Mouse (Mus musculus): ENCODE results near the gene Fgfr2.

Fgfr2 gene

DNA sequence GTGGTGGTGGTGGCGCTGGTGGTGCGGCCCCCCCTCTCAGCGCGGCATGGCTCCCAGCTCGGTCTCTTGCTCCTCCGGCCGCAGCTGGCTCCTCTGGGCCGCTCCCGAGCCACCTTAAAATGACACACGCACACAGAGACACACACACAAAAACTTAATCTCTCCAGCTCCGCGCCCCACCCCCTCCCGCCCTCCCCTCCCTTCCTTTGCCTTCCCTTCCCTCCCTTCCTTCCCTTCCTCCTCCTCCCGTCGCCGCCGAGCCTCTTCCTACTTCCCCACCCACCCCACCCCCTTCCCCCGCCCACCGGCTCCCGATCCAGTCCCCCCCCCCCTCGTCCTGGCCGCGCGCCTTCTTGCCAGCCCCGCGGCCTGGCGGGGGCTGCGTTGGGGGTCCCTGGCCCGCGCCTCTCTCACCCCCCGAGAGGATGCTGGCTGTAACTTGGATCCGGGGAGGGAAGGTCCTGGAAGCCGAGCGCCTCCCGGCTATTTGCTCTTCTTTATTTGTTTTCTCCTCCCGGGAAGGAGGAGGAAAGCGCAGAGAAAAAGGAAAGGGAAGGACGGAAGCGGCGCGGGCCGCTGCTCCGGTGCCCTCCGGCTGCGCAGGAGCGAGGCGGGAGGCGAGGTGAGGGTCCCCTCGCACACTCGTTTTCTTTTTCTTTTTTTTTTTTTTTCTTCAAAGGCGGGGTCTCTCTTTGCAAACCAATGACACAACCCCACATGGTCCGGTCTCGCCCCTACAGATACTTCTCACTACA lies at the start of gene Fgfr2:
Gene Fgfr2 (minus strand): TSS at position 107 of the 755 bp plus-strand sequence.
- peak; percentile 5 for DNase-seq (ENCODE audit: low spot score)

DNA sequence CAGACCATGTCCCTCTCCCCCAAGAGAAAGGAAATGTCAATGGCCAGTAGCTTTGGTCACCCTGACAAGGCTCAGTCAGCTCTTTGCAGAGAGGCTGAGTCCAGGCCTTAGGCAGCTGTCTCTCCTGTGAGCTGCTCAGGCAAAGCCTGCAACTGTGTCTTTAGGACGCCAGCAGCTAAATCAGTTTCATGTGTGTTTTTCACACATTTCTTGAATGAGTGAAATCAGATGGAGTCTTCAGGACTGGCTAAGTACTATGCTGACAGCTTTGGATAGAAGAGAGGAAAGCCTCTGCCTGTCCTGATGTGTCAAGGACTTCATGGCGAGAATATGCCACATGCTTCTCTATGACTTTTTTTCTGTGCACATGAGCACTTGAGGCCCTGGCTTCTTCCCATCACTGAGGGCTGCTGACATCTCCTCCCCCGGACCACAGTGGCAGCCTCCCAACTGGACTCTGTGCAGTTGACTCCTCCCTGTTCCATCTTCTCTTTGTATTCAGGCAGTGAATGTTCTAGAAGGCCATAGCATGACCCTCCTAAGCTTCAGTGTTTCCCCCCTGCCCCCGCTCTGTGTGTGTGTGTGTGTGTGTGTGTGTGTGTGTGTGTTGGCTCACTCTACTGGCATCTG lies 48.4 kb upstream of the Fgfr2 start:
- DNase-seq (ENCODE audit: low spot score), result no peak

DNA sequence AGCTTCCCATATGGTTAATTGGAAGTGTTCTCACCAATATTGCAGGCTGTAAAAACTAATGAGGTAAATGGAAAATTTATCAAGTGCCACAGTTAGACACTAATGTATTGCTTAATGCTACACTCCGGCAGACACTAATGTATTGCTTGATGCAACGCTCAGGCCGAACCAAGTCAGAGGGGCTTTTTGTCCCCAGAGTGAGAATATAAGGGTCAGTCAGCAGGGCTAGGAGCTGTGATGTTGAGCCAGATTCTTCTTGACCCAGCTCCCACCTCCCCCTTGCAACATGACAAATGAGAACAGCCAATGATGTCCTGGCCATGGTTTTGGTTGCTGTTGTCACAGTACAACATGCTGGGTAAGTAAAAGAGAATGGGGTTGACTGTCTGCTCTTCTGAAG lies 45.8 kb upstream of the Fgfr2 start:
- no peak for DNase-seq (ENCODE audit: low spot score)

DNA sequence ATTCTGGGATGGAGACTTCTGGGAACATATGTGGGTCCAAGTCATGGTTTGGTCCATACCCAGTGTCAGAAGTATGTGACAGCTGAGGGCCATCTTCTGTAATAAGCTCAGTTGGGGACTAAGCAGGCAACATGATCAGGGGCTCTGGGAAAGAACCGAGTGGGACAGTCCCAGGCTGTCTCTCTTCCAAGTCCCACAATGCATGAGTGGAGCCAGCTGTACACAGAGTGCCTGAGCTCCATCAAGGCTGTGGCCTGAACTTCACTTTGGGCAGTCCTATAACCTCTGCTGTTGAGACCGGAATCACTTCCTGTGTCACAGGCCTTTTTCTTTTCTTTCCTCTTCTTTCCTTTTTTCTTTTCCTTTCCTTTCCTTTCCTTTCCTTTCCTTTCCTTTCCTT lies 44.8 kb upstream of the Fgfr2 start:
- no peak for DNase-seq (ENCODE audit: low spot score)

DNA sequence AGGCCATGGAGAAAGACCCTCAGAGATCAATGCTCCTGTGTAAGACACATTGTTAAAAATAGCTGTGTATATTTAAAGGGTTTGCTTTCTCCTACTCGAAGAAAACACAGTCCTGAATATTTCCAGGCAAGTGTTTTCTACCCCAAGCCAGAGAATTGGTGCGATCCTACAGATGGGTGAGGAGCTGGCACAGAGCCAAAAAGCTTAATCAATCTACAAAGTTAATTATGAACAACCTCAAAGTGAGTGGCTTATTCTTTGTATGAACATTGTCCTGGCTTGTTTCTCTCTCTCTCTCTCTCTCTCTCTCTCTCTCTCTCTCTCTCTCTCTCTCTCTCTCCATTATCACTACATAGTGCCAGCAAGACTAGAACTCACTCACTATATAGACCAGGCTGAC lies 41.6 kb upstream of the Fgfr2 start:
- no peak for DNase-seq (ENCODE audit: low spot score)

DNA sequence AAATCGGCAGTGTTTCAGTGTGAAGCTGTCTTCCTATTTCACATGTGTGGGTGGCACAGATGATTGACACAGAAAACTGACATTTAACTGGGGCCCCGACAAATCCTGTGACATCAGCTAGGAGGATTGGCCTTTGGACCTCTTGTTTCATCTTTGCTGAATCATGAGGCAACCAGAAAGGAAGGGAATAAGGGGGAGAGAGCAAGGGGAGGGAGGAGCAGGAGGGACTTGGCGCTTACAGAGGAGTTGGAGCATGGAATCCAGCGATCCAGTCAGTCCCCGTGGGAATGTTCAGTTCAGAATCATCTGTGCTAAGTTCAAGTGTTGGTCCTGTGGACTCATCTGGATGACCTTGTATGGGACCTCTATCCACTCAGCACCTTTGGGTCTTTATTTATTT lies 39.9 kb upstream of the Fgfr2 start:
- no peak for DNase-seq (ENCODE audit: low spot score)

DNA sequence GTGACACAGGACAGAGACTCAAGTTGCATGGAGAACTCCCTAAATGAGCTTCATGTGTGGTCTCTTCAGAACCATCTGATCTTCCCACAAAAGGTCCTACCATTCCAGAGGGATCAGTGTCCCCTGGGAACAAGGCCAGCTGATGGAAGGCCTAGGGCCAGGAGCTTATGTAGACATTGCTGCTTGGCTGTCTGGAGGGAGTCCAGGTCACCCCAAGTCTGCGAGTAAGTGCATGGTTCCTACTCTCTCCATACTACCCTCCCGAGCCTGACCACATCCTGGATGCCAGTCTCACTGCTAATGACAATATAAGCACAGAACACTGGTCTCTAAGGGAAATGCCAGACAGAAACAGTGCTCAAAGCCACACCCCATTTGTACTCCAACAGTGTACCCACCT lies 39.0 kb upstream of the Fgfr2 start:
- no peak for DNase-seq (ENCODE audit: low spot score)

DNA sequence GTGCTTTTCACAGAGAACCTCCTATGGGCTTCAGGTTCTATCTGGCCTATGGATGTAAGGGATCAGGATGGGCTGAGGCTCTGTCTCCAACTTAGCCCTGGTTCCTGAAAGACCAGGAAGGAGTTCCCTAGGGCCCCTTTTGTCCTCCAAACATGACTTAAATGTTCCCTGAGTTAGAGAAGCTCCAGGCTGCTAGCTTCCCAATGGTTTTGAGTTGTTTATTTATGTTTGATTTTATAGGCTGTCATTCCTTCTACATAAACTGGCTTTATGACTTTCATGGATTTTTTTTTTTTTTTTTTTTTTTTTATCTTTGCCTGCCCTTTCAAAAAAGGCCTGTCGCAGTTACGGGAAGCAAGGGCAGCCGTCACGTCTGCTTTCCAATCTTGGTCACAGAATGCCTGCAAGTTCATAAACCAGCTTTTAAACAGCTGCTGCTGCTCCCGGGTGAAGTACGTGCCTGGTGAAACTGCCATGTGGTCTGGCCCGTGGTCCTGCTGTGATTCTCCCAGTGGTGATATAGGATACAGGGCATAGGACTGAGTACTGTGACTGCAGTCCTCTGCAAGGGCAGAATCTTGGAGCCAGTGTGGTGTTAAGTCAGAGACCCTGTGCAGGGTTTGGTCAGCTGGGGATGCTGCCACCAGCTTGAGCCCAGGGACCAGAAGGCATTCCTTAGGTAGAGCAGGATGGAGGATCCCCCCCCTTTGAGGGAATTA lies 38.4 kb upstream of the Fgfr2 start:
- DNase-seq (ENCODE audit: low spot score), result no peak

DNA sequence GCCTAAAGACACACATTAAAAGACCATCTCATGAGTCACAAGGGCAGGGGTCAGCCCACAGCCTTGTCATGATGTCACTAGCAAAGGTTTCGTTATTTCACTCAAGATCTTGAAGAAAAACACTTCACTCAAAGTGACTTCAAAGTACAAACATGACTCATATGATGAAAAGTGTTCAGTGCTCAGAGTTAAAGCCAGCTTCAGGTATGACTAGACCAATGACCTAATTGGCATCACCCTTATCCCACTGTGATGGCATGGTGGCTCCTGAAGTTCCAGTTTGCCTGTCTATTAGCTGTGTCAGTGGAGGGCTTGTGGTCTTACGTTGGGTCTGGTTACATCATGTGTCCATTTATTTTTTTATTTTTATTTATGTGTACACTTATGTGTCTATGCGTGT lies 36.4 kb upstream of the Fgfr2 start:
- no peak for DNase-seq (ENCODE audit: low spot score)

DNA sequence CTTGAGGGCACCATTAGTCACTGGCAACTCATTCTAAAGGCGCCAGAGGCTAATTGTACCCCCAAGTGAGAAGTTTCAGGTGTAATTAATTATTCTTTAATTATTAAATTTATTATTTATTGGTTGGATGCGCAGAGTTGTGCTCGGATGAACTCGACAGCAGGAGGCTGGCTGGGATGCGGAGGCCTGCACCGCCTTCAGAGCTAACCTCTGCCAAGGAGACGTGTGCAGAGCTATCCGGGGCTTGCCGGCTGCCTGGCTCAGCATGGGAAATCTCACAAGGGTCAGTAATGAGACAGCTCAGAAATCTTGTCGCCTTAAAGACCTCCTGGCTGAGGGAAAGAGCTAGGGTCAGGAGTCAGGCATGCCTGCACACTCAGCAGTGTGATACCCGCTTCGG lies 32.5 kb upstream of the Fgfr2 start:
- DNase-seq (ENCODE audit: low spot score), result no peak

DNA sequence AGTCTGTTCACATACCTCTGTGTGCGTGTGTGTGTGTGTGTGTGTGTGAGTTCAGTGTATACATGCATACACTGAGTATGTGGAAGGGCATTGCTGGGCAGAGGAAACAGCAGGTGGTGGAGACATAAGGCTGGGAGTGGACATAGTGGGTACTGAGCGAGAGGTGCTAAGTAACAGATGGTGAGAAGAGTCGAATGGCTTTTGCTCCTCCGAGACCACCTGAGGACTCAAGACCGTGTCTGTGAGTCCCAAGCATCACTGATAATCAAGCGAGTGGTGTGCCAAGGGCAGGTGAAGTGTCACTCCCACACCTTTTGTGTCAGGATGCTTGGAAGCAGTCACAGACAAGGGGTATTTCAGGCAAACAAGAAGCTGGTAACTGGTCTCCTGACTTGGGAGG lies 31.7 kb upstream of the Fgfr2 start:
- no peak for DNase-seq (ENCODE audit: low spot score)

DNA sequence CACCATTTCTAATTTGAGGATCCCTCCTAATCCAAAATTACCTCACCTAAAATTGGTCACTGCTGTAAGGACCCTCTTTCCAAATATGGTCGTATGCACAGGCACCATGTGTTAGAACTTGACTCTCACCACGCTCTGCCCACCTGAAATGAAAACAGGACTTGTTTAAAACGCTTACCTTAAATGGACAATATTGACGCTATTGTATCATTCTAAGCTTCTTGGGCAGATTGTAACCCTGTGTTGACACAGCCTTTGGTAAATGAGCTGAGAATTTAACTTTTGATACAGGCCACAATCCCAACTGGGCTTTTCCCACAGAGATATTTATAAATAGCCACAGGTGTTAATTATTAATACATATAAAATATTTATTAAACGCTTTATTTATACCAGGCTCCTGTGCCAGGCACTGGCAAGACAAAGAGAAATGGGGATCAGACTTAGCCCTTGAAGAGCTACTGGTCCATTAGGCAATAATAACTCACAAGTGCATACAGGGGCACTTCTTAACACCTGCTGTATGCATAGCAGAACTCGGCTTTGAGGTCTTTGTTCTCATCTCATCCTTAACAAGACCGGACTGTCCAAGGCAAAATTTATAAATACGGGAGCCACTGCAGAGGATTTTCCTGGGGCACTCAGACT lies 16.7 kb upstream of the Fgfr2 start:
- no peak for DNase-seq (ENCODE audit: low spot score)

DNA sequence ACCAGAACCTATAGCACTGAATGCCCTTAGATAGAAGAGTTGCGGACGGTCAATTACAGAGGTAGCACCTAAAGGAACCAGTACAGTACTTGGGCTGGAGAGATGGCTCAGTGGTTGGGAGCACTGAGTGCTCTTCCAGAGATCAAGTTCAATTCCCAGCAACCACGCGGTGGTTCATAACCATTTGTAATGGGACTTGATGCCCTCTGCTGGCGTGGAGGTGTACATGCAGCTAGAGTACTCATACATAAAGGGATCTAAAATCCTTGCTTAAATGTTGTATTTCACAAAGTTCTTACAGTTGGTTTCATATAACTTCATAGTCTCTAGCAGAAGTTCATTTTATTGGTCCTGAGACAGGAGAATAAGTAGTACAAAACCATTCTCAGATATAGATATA lies 10.4 kb upstream of the Fgfr2 start:
- DNase-seq (ENCODE audit: low spot score), result no peak

DNA sequence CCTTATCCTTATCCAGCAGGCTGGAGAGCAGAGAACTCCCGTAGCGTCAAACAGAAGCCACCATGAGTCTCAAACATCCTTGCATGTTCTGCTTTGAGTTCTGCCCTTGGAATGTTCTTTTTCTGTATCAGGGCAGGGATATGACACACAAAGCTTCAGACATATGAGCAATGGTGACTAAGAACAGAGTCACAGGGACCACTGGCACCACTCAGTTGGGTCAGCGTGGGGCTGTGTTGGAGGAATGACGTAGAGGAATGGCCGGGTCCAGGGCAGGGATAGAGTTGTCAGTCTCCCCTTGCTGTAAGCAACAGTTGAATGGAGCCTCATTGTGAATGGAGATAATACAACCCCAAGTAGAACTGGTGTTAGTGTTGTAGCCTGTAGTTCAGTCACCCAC lies 9.6 kb upstream of the Fgfr2 start:
- DNase-seq (ENCODE audit: low spot score), result no peak

DNA sequence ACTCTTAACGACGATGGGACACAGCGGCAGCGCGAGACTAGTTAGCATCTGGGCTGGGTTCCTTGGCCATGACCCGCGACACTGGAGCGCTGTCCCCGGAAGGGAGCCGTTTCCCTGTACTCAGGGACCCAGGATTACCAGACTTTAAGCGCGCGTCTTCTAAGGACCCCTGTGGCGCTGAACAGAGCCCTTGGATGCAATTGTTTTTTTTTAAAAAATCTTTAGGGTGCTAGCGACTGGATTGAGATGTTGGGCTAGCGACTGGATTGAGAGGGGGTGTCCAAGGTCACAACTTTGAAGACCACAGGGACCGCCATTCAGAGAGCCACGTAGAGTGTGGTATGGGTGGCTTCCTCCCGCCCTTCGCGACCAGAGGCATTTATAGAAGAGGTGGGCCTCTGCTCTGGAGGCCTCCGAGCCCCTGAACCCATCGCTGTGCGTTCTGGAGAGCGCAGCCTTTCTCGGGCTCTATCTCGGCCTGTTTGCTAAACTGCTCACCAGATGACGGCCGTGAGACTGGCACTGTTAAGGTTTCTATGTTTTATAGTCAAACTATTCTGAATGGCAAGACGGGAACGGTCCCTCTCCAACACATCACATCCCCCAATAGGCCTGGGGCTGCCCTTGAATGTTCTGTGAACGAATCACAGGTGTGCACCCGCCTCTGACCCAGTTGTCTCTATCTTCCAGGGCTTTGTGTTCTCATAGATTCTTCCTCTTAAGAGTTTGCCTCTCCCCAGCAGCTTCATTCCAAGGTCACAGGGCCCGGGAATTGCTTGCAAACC lies 1.7 kb upstream of the Fgfr2 start:
- DNase-seq (ENCODE audit: low spot score), result no peak

DNA sequence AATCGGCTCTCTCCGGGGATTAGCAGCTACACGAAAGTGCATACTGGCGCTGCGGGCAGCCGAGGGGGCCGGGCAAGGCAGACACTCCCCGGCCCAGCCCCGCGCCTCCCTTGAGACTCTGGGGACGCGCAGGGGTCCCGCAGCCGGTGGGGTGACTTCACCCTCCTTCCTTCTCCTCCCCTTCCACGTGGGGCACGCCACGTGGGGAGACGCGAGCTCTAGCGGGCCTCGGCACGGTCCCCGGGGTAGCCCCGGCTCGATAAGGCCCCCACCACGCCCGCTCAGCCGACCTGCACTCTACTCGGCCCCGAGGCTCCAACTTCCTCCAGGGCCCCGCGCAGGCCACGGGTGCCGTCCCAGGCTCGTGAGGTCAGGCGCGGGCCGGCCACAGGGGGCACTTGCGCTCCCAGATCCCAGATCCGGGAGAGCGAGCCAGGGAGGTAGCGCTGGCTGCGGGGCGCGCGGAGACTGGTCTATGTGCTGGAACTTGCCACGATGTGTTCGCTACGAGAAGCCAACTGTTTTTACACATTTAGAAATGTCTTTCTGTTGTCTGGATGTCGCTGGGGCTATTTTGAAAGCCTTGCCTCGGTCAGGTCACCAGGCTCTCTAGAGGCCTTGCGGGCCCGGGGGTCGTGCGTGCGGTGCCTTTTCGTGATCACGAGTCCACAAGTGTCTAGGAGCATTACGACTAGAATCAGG lies 1.0 kb upstream of the Fgfr2 start, which contains the start of gene Ctbp2:
Gene Ctbp2 (minus strand): TSS at position 356 of the 702 bp plus-strand sequence.
- peak; percentile 16 for DNase-seq (ENCODE audit: low spot score)

DNA sequence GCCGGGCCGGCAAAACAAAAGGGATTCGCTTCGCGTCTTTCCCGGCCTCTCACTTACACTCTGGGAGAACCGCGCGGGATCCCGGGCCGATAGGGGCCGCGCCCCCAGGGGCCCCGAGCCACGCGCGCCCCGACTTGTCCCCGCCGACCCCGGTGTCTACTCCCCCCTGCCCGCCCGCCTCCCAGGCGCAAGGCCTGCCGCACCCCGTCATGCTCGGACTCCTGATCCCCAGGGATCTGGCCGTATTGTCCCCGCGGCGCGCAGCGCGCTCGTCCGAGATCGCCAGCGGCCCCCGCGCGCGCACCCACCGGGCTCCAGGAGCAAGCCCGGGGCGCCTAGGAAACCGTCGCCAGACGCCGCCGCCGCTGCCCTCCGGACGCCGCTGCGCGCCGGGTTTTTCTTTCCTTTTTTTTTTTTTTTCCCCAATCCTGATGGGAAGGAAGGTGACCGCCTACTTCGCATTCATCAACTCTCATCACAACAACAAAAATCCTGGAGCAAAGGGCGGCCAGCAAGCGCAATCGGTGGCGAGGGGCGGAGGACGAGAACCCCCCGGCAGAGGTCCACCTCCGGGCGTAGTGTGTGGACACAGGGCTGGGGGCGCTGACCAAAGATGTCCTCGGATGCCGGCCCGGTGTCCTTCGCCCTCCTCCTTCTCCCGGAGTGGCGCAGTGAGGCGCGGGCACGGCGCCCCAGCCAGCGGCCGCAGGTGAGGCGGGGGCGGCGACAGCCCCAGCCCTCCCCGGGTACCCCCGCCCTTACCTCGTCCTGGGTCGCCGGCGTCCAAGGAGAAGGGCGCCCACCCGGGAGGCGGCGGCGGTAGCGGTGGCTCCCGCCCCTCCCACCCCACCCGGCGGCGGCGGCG lies 539 bp downstream of the Fgfr2 start:
- DNase-seq (ENCODE audit: low spot score), result no peak

DNA sequence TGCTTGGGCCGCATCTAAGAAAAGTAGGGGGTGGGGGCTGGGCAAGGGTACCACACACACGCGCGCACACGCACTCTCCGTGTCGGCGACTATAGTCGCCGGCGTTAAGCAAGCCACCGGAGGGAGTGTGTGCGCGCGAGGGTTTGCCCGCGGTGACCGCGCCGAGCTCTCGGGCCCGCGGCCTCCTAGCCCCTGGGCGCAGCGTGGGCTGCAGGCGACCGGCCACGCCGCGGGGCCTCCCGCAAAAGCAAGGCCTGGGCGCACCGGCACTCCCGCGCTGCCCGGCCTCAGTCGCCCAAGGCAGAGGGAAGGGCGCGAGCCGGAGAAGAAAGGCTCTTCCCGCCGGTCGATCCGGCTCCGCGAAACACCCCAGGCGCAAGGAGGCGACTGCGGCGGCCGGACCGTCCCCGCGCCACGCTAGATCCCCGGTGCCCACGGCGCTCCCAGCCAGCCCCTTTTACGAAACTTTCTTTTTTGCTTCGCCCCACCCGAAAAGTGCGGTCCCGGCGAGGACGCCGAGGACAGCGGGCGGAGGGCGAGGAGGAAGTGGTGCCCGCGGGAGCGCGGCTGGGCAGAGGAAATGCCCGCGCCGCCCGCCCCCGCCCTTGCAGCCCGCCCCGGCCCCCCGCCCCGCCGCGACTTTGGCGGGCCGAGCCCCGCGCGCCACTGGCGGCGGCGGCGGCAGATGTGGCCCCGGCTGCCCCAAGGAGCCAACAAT lies 1.3 kb downstream of the Fgfr2 start:
- DNase-seq (ENCODE audit: low spot score), result no peak

DNA sequence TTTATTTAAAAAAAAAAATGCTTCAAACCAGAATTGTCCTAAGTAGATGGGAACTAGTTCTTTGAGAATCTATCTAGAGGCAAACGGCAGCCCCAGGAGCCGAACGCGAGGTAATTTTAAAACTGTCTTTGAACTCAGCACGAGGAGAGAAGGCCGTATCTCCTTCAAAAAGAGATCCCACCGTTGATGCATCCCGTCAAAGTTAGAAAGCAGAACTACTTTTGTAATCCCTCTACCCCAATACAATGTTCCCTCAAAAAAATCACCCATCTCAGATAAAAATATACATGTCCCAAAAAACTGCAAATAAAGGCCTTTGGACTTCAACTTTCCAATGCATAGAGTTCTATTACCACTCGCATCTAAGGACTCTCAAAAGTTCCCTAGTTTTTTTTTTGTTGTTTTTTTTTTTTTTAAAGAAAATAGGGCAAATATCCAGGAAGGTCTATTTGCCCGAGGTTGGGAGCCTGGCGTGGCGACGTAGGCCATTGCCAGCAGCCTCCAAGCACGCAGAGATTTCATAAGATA lies 2.0 kb downstream of the Fgfr2 start:
- DNase-seq (ENCODE audit: low spot score), result no peak

Measured in spleen, adult 12 weeks (tissue).